Mouse (Mus musculus): ENCODE data around the gene Pou4f2. TPM values are rescaled to one million over a fixed set of nuclear protein-coding genes. Genes with fewer than 3 reads are reported as not detected.

Pou4f2 gene
- polyA plus RNA-seq (2015; fragmentation: Nextera tagmentation; extraction: Ambion mirVana), result not detected in 2 replicates

DNA sequence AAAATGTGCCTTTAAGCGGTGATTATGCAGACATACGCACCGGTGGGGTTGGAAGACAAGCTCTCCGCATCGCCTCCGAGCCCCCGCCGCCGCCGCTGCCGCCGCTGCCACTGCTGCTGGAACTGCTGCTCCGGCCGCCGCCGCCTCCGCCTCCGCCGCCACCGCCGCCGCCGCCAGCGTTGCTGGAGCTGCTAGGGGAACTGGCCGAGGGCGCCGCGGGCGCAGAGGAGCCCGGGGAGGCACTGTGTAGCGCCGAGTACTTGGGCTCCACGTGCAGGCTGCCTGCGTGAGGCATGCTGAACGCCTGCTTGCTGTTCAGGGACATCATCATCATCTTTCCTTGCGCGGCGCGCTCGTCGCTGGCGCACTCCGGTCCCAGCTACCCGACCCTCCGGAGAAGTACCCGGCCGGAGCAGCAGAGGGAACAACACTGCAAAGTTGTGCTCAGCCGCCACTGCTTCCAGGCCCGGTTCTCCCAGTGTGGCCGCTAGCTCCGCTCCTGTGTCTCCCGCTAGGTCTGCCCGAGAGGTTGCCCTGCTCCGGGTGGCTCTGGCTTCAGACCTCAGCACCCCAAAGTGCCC, at the start of gene Pou4f2:
Gene Pou4f2 (minus strand): TSS at position 575 of the 581 bp plus-strand sequence.
- H3K27ac ChIP-seq (ENCODE audit: low read depth), result no peak within 1 kb of the TSS
- no peak for TF ChIP-seq CTCF (IDR thresholded peaks at IDR 0.05; ENCODE audit: low read depth)
- no peak for TF ChIP-seq EP300 (IDR thresholded peaks at IDR 0.05; ENCODE audit: low read depth)
- H3K4me2 ChIP-seq (ENCODE audit: low read depth, low read length), result peak within 1 kb of the TSS; percentile 32; the same call in 1 of the 2 replicates
- no peak for DNase-seq
- 2% methylated on average over 41 of the region's 54 CpGs for WGBS (ENCODE audit: insufficient replicate concordance)
- peaks cover 75% of the 10 kb centered on the region for H3K27me3 ChIP-seq (ENCODE audit: insufficient read depth, low read length)
- no peak within 1 kb of the TSS for H3K9ac ChIP-seq (replicated peaks)
- H3K4me1 ChIP-seq (ENCODE audit: insufficient read depth), result no peaks in the 10 kb centered on the region
- ATAC-seq, result no peak
- no peaks in the 10 kb centered on the region for H3K9me3 ChIP-seq (ENCODE audit: low read length)
- H3K36me3 ChIP-seq (replicated peaks; ENCODE audit: insufficient read depth, low read length), result no peaks in the 10 kb centered on the region
- no peak within 1 kb of the TSS for H3K4me3 ChIP-seq (ENCODE audit: low read depth, low read length)

DNA sequence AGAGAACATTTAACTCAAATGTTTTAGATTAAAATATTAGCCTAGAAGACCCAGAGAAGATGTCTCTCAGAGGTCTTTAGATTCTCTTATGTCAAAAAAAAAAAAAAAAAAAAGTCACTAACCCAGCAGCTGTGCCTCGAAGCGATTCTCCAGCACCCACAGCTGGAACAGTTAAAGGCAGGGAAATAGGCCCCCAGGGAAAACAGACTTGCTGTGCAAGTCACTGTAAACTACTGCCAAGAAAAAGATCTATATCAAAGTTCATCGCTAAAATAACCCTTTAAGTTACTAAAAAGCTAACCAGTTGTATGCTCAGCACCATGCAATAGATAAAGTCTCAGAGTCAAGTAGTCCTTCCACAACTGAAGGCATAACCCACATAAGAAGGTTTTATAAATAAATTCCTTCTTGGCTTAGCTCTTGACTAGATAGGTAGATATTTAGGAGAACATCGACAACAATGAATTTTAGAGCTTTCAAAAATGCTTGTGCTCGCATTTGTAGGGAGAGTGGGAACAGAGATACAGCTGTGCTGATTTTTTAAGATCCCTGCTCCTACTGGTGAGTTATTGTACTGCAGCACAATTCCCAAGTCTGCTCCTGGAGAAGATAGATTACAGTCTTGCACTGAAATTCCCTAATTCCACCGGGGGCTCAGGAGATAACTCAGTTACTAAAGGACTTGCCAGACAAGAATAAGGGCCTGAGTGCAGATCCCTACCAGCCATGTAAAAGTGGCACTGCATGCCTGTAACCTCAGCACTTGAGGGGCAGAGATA, 40.8 kb upstream of the Pou4f2 start:
- DNase-seq (no peak), ATAC-seq (no peak)
- Histone ChIP-seq H3K4me3 (ENCODE audit: low read depth, low read length) (no peak overlapping the region), H3K4me2 (ENCODE audit: low read depth, low read length) (no peak overlapping the region), H3K27ac (ENCODE audit: low read depth) (no peak overlapping the region), H3K9ac (replicated peaks) (no peak overlapping the region), H3K36me3 (replicated peaks; ENCODE audit: insufficient read depth, low read length) (no peaks in the 10 kb centered on the region), H3K9me3 (ENCODE audit: low read length) (no peaks in the 10 kb centered on the region), H3K4me1 (ENCODE audit: insufficient read depth) (no peaks in the 10 kb centered on the region), H3K27me3 (ENCODE audit: insufficient read depth, low read length) (no peaks in the 10 kb centered on the region)
- 61% methylated on average over 6 of the region's 6 CpGs for WGBS (ENCODE audit: insufficient replicate concordance)
- TF ChIP-seq EP300 (IDR thresholded peaks at IDR 0.05; ENCODE audit: low read depth) (no peak), CTCF (IDR thresholded peaks at IDR 0.05; ENCODE audit: low read depth) (peak; percentile 27; the same call in 1 of the 2 replicates)

GRCm38 (mm10) chr8:78467889-78468288, 31.4 kb upstream of the Pou4f2 start:
- Histone ChIP-seq H3K27me3 (ENCODE audit: insufficient read depth, low read length) (no peaks in the 10 kb centered on the region), H3K9ac (replicated peaks) (no peak overlapping the region), H3K36me3 (replicated peaks; ENCODE audit: insufficient read depth, low read length) (no peaks in the 10 kb centered on the region), H3K4me3 (ENCODE audit: low read depth, low read length) (no peak overlapping the region), H3K27ac (ENCODE audit: low read depth) (no peak overlapping the region), H3K9me3 (ENCODE audit: low read length) (no peaks in the 10 kb centered on the region), H3K4me1 (ENCODE audit: insufficient read depth) (no peaks in the 10 kb centered on the region), H3K4me2 (ENCODE audit: low read depth, low read length) (no peak overlapping the region)
- TF ChIP-seq EP300 (IDR thresholded peaks at IDR 0.05; ENCODE audit: low read depth) (no peak), CTCF (IDR thresholded peaks at IDR 0.05; ENCODE audit: low read depth) (no peak; the same call in 1 of the 2 replicates)
- WGBS (ENCODE audit: insufficient replicate concordance), result 82% methylated on average over 2 of the region's 2 CpGs
- ATAC-seq, result no peak
- no peak for DNase-seq

- H3K27ac ChIP-seq (ENCODE audit: low read depth), result no peak overlapping the region
- H3K4me3 ChIP-seq (ENCODE audit: low read depth, low read length), result no peak overlapping the region
- DNase-seq, result no peak
- H3K9ac ChIP-seq (replicated peaks), result no peak overlapping the region
- no peak overlapping the region for H3K4me2 ChIP-seq (ENCODE audit: low read depth, low read length)
- H3K4me1 ChIP-seq (ENCODE audit: insufficient read depth), result no peaks in the 10 kb centered on the region
- H3K9me3 ChIP-seq (ENCODE audit: low read length), result no peaks in the 10 kb centered on the region
- H3K27me3 ChIP-seq (ENCODE audit: insufficient read depth, low read length), result no peaks in the 10 kb centered on the region
- no peaks in the 10 kb centered on the region for H3K36me3 ChIP-seq (replicated peaks; ENCODE audit: insufficient read depth, low read length)
- no peak for ATAC-seq
- no peak for TF ChIP-seq EP300 (IDR thresholded peaks at IDR 0.05; ENCODE audit: low read depth)
- 70% methylated on average over 2 of the region's 2 CpGs for WGBS (ENCODE audit: insufficient replicate concordance)
Measured at GRCm38 (mm10) chr8:78463941-78464340, 27.5 kb upstream of the Pou4f2 start.

DNA sequence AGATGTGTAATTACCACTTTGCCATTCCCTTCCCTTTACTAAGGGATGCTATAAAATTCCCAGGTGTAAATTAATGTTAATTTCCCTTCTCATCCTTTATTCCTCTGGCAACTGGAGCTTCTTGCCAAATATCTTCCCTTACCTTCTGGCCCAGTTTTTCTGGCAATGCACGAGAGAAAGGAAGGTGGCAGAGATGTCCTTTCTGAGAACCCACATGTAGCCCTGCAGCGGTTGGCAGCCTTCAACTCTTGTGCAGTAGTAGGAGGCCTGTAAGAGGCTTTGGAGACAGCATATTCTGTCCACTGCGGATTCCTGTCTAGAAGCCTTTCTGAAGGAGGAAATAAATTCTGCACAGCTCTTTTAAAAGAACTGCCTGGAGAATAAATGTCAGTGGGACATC, 20.0 kb upstream of the Pou4f2 start:
- Histone ChIP-seq H3K4me2 (ENCODE audit: low read depth, low read length) (no peak overlapping the region), H3K36me3 (replicated peaks; ENCODE audit: insufficient read depth, low read length) (no peaks in the 10 kb centered on the region), H3K4me1 (ENCODE audit: insufficient read depth) (no peaks in the 10 kb centered on the region), H3K27me3 (ENCODE audit: insufficient read depth, low read length) (no peaks in the 10 kb centered on the region), H3K9me3 (ENCODE audit: low read length) (no peaks in the 10 kb centered on the region), H3K27ac (ENCODE audit: low read depth) (no peak overlapping the region), H3K9ac (replicated peaks) (no peak overlapping the region), H3K4me3 (ENCODE audit: low read depth, low read length) (no peak overlapping the region)
- WGBS (ENCODE audit: insufficient replicate concordance), result 73% methylated on average over 3 of the region's 3 CpGs
- ATAC-seq (no peak), DNase-seq (no peak)
- TF ChIP-seq EP300 (IDR thresholded peaks at IDR 0.05; ENCODE audit: low read depth) (no peak), CTCF (IDR thresholded peaks at IDR 0.05; ENCODE audit: low read depth) (no peak)

DNA sequence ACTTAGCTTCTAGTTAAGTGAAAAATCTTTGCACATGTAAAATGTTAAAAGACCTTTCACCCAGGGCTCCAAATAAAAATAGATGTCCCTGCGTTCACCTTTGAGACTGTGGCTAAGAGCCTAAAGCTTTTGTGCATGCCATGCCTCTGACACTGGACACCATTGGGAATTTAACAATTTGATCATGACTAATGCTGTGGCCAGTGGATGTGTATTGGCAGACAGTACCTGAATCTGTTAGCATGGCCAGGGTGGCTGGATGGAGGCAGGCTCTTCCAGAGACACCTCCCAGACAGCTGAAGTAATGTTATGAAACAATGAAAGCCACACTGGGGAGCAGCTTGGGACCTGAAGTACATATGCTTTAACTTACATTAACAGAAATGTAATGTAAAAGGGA, 6.3 kb upstream of the Pou4f2 start:
- no peak for DNase-seq
- Histone ChIP-seq H3K9ac (replicated peaks) (no peak overlapping the region), H3K4me2 (ENCODE audit: low read depth, low read length) (no peak overlapping the region), H3K36me3 (replicated peaks; ENCODE audit: insufficient read depth, low read length) (no peaks in the 10 kb centered on the region), H3K27me3 (ENCODE audit: insufficient read depth, low read length) (peaks cover 22% of the 10 kb centered on the region), H3K27ac (ENCODE audit: low read depth) (no peak overlapping the region), H3K4me1 (ENCODE audit: insufficient read depth) (no peaks in the 10 kb centered on the region), H3K4me3 (ENCODE audit: low read depth, low read length) (no peak overlapping the region), H3K9me3 (ENCODE audit: low read length) (no peaks in the 10 kb centered on the region)
- TF ChIP-seq EP300 (IDR thresholded peaks at IDR 0.05; ENCODE audit: low read depth) (no peak), CTCF (IDR thresholded peaks at IDR 0.05; ENCODE audit: low read depth) (no peak)
- 71% methylated on average over 1 of the region's 1 CpGs for WGBS (ENCODE audit: insufficient replicate concordance)
- no peak for ATAC-seq
